Mouse (Mus musculus) 3134 (cell line): ENCODE measurements at regions not wholly inside any gene's neighbourhood (a gene's known extent, or its start where the extent isn't known, plus 50 kb on each side); places are given as distances from the start of the nearest gene placed in this dataset.

Experiments used
- DNase-seq: peaks from one replicate; pipeline ENCODE4 v3.0.0-alpha.2; 2011; ENCODE audit warnings: low spot score; ENCODE audit not compliant: insufficient read length; ENCODE audit errors: extremely low read depth

- no peak for DNase-seq
These were observed 69.2 kb upstream of the Rgs1 start for GRCm38 (mm10) chr1:144318289-144318688.

GRCm38 (mm10) chr1:144317560-144317959 is 68.5 kb upstream of the Rgs1 start:
- DNase-seq = no peak

GRCm38 (mm10) chr1:144316251-144316650 is 67.2 kb upstream of the Rgs1 start:
- DNase-seq = no peak

- no peak for DNase-seq
These were observed 65.3 kb upstream of the Rgs1 start for GRCm38 (mm10) chr1:144314382-144314781.

GRCm38 (mm10) chr1:144313318-144313717 is 64.3 kb upstream of the Rgs1 start:
- no peak for DNase-seq

GRCm38 (mm10) chr1:144309901-144310300 is 60.9 kb upstream of the Rgs1 start:
- no peak for DNase-seq

GRCm38 (mm10) chr1:144308313-144308712 is 59.3 kb upstream of the Rgs1 start:
- no peak for DNase-seq

GRCm38 (mm10) chr1:144307854-144308285 is 58.8 kb upstream of the Rgs1 start:
- no peak for DNase-seq

GRCm38 (mm10) chr1:144307017-144307853 is 58.2 kb upstream of the Rgs1 start:
- no peak for DNase-seq

GRCm38 (mm10) chr1:144306284-144306683 is 57.2 kb upstream of the Rgs1 start:
- DNase-seq = no peak

GRCm38 (mm10) chr1:144300670-144301069 is 51.6 kb upstream of the Rgs1 start:
- no peak for DNase-seq
